Mouse (Mus musculus): Measurements from ENCODE around the gene Scml4. TPM values are rescaled to one million over a fixed set of nuclear protein-coding genes. Genes with fewer than 3 reads are reported as not detected.

Scml4 gene
- polyA plus RNA-seq, 1 experiment from 2014 or later = 18.2 TPM

DNA sequence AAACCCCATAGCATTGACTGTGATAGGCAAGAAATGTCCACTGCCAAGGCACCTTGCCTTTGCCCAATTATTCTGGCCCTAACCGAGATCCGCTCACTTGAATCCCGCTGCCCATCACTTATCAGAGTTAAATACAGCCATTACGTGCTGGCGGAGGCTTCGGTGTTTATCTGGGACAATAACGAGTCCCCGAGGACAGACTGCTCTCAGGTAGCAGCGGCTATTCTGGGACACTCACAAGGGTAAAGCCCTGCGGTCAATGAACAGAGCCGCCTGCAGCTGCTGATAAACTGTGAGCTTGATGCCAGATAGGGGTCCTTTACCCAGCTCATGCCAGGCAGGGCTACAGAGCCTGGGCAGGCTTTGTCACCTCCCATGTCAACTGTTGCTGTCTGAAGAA, 147.9 kb downstream of the Scml4 start:
- Histone ChIP-seq H3K36me3 (ENCODE audit: control insufficient read depth, insufficient read depth, low read length) (0 out of 2 replicates have a peak, but pooled peaks cover 6% of the 10 kb centered on the region), H3K9me3 (ENCODE audit: control insufficient read depth, low read length) (no peaks in the 10 kb centered on the region), H3K4me1 (ENCODE audit: control insufficient read depth, insufficient read depth, low read length) (no peaks in the 10 kb centered on the region; the same call in 1 of the 2 replicates), H3K27ac (replicated peaks; ENCODE audit: low read depth, low read length) (no peak overlapping the region), H3K4me3 (replicated peaks; ENCODE audit: low read depth, low read length) (no peak overlapping the region), H3K9ac (replicated peaks; ENCODE audit: low read length) (no peak overlapping the region), H3K4me2 (ENCODE audit: low read length) (no peak overlapping the region), H3K27me3 (ENCODE audit: control insufficient read depth, insufficient read depth, low read length) (no peaks in the 10 kb centered on the region)
- DNase-seq (peak; percentile 51), ATAC-seq (ENCODE audit: low FRiP score, low TSS enrichment) (no peak)
- WGBS = 58% methylated on average over 11 of the region's 11 CpGs

Other genes with a start within 250 kb of the Scml4 start
- gene Sec63, start 98.9 kb upstream of the Scml4 start, polyA plus RNA-seq (2014; fragmentation: Nextera tagmentation; extraction: Ambion mirVana) = 15.1 and 22.7 TPM in 2 replicates

Data from midbrain, embryonic 14.5 days (tissue).